Mouse (Mus musculus): ENCODE data around the gene Crybb2. TPM values are rescaled to one million over a fixed set of nuclear protein-coding genes. Genes with fewer than 3 reads are reported as not detected.

Gene Crybb2
- polyA plus RNA-seq, 1 experiment from 2014 or later: not detected

- Histone ChIP-seq H3K27ac (replicated peaks) (no peak overlapping the region), H3K27me3 (no peaks in the 10 kb centered on the region), H3K36me3 (replicated peaks) (no peaks in the 10 kb centered on the region), H3K4me3 (replicated peaks) (no peak overlapping the region), H3K9me3 (replicated peaks) (no peaks in the 10 kb centered on the region), H3K4me1 (replicated peaks) (no peaks in the 10 kb centered on the region), H3K9ac (no peak overlapping the region), H3K4me2 (no peak overlapping the region)
- 55% methylated on average over 5 of the region's 5 CpGs for WGBS (ENCODE audit: insufficient replicate concordance)
- no peak for ATAC-seq (ENCODE audit: insufficient read depth)
Measured at GRCm38 (mm10) chr5:113078686-113079085, 8.8 kb upstream of the Crybb2 start.

- H3K4me1 ChIP-seq (replicated peaks): no peaks in the 10 kb centered on the region
- H3K27me3 ChIP-seq: no peaks in the 10 kb centered on the region
- H3K9me3 ChIP-seq (replicated peaks): no peaks in the 10 kb centered on the region
- H3K36me3 ChIP-seq (replicated peaks): no peaks in the 10 kb centered on the region
- H3K4me2 ChIP-seq: no peak overlapping the region
- WGBS (ENCODE audit: insufficient replicate concordance): 4% methylated on average over 16 of the region's 16 CpGs
- H3K9ac ChIP-seq: no peak overlapping the region
- no peak overlapping the region for H3K4me3 ChIP-seq (replicated peaks)
- no peak overlapping the region for H3K27ac ChIP-seq (replicated peaks)
- no peak for ATAC-seq (ENCODE audit: insufficient read depth)
Measured at GRCm38 (mm10) chr5:113054308-113054707, 15.6 kb downstream of the Crybb2 start.

- no peak for ATAC-seq (ENCODE audit: insufficient read depth)
- Histone ChIP-seq H3K4me3 (replicated peaks) (no peak overlapping the region), H3K4me2 (no peak overlapping the region), H3K9me3 (replicated peaks) (no peaks in the 10 kb centered on the region), H3K9ac (no peak overlapping the region), H3K27ac (replicated peaks) (no peak overlapping the region), H3K36me3 (replicated peaks) (no peaks in the 10 kb centered on the region), H3K27me3 (no peaks in the 10 kb centered on the region), H3K4me1 (replicated peaks) (no peaks in the 10 kb centered on the region)
- 48% methylated on average over 7 of the region's 7 CpGs for WGBS (ENCODE audit: insufficient replicate concordance)
Measured at GRCm38 (mm10) chr5:113050581-113051185, 19.2 kb downstream of the Crybb2 start.

GRCm38 (mm10) chr5:113049876-113050275 lies 20.0 kb downstream of the Crybb2 start:
- Histone ChIP-seq H3K4me3 (replicated peaks) (no peak overlapping the region), H3K9me3 (replicated peaks) (no peaks in the 10 kb centered on the region), H3K27me3 (no peaks in the 10 kb centered on the region), H3K4me2 (no peak overlapping the region), H3K36me3 (replicated peaks) (no peaks in the 10 kb centered on the region), H3K27ac (replicated peaks) (no peak overlapping the region), H3K9ac (no peak overlapping the region), H3K4me1 (replicated peaks) (no peaks in the 10 kb centered on the region)
- no peak for ATAC-seq (ENCODE audit: insufficient read depth)

GRCm38 (mm10) chr5:113045511-113046273 lies 24.2 kb downstream of the Crybb2 start:
- H3K9ac ChIP-seq: no peak overlapping the region
- no peak for ATAC-seq (ENCODE audit: insufficient read depth)
- no peaks in the 10 kb centered on the region for H3K27me3 ChIP-seq
- no peak overlapping the region for H3K27ac ChIP-seq (replicated peaks)
- 67% methylated on average over 10 of the region's 10 CpGs for WGBS (ENCODE audit: insufficient replicate concordance)
- H3K9me3 ChIP-seq (replicated peaks): no peaks in the 10 kb centered on the region
- H3K36me3 ChIP-seq (replicated peaks): no peaks in the 10 kb centered on the region
- H3K4me3 ChIP-seq (replicated peaks): no peak overlapping the region
- H3K4me2 ChIP-seq: no peak overlapping the region
- H3K4me1 ChIP-seq (replicated peaks): no peaks in the 10 kb centered on the region

- H3K4me1 ChIP-seq (replicated peaks): no peaks in the 10 kb centered on the region
- no peak overlapping the region for H3K9ac ChIP-seq
- no peaks in the 10 kb centered on the region for H3K27me3 ChIP-seq
- no peak overlapping the region for H3K4me2 ChIP-seq
- no peaks in the 10 kb centered on the region for H3K36me3 ChIP-seq (replicated peaks)
- no peak overlapping the region for H3K27ac ChIP-seq (replicated peaks)
- ATAC-seq (ENCODE audit: insufficient read depth): no peak
- H3K4me3 ChIP-seq (replicated peaks): no peak overlapping the region
- H3K9me3 ChIP-seq (replicated peaks): no peaks in the 10 kb centered on the region
- WGBS (ENCODE audit: insufficient replicate concordance): 72% methylated on average over 8 of the region's 8 CpGs
Measured at GRCm38 (mm10) chr5:113043531-113043930, 26.4 kb downstream of the Crybb2 start.

- Histone ChIP-seq H3K27me3 (no peaks in the 10 kb centered on the region), H3K9ac (no peak overlapping the region), H3K4me3 (replicated peaks) (no peak overlapping the region), H3K4me1 (replicated peaks) (no peaks in the 10 kb centered on the region), H3K36me3 (replicated peaks) (no peaks in the 10 kb centered on the region), H3K9me3 (replicated peaks) (no peaks in the 10 kb centered on the region), H3K27ac (replicated peaks) (no peak overlapping the region), H3K4me2 (no peak overlapping the region)
- ATAC-seq (ENCODE audit: insufficient read depth): no peak
- WGBS (ENCODE audit: insufficient replicate concordance): 30% methylated on average over 5 of the region's 5 CpGs
Measured at GRCm38 (mm10) chr5:113041567-113042071, 28.3 kb downstream of the Crybb2 start.

- Histone ChIP-seq H3K27ac (replicated peaks) (no peak overlapping the region), H3K4me1 (replicated peaks) (no peaks in the 10 kb centered on the region), H3K9me3 (replicated peaks) (no peaks in the 10 kb centered on the region), H3K27me3 (no peaks in the 10 kb centered on the region), H3K4me2 (no peak overlapping the region), H3K36me3 (replicated peaks) (no peaks in the 10 kb centered on the region), H3K9ac (no peak overlapping the region), H3K4me3 (replicated peaks) (no peak overlapping the region)
- no peak for ATAC-seq (ENCODE audit: insufficient read depth)
- 57% methylated on average over 6 of the region's 6 CpGs for WGBS (ENCODE audit: insufficient replicate concordance)
Measured at GRCm38 (mm10) chr5:113040776-113041175, 29.1 kb downstream of the Crybb2 start.

- no peaks in the 10 kb centered on the region for H3K27me3 ChIP-seq
- no peak overlapping the region for H3K27ac ChIP-seq (replicated peaks)
- H3K4me2 ChIP-seq: no peak overlapping the region
- H3K9ac ChIP-seq: no peak overlapping the region
- H3K4me3 ChIP-seq (replicated peaks): no peak overlapping the region
- no peaks in the 10 kb centered on the region for H3K36me3 ChIP-seq (replicated peaks)
- H3K9me3 ChIP-seq (replicated peaks): no peaks in the 10 kb centered on the region
- H3K4me1 ChIP-seq (replicated peaks): no peaks in the 10 kb centered on the region
- 63% methylated on average over 6 of the region's 6 CpGs for WGBS (ENCODE audit: insufficient replicate concordance)
- ATAC-seq (ENCODE audit: insufficient read depth): no peak
Measured at GRCm38 (mm10) chr5:113038601-113039000, 31.3 kb downstream of the Crybb2 start.

- Histone ChIP-seq H3K4me3 (replicated peaks) (no peak overlapping the region), H3K27me3 (no peaks in the 10 kb centered on the region), H3K36me3 (replicated peaks) (no peaks in the 10 kb centered on the region), H3K27ac (replicated peaks) (no peak overlapping the region), H3K9me3 (replicated peaks) (no peaks in the 10 kb centered on the region), H3K4me2 (no peak overlapping the region), H3K4me1 (replicated peaks) (no peaks in the 10 kb centered on the region), H3K9ac (no peak overlapping the region)
- 23% methylated on average over 10 of the region's 10 CpGs for WGBS (ENCODE audit: insufficient replicate concordance)
- 0 out of 2 replicates have a peak, but pooled peaks have one; percentile 31 for ATAC-seq (ENCODE audit: insufficient read depth)
Measured at GRCm38 (mm10) chr5:113035094-113036047, 34.5 kb downstream of the Crybb2 start.

GRCm38 (mm10) chr5:113031201-113031754 lies 38.6 kb downstream of the Crybb2 start:
- Histone ChIP-seq H3K9ac (no peak overlapping the region), H3K27me3 (no peaks in the 10 kb centered on the region), H3K9me3 (replicated peaks) (no peaks in the 10 kb centered on the region), H3K4me1 (replicated peaks) (no peaks in the 10 kb centered on the region), H3K4me2 (no peak overlapping the region), H3K4me3 (replicated peaks) (no peak overlapping the region), H3K36me3 (replicated peaks) (no peaks in the 10 kb centered on the region), H3K27ac (replicated peaks) (no peak overlapping the region)
- no peak for ATAC-seq (ENCODE audit: insufficient read depth)
- 62% methylated on average over 15 of the region's 15 CpGs for WGBS (ENCODE audit: insufficient replicate concordance)

Measured in liver, embryonic 15.5 days (tissue).